11 mouse cellular contexts compared by ENCODE assay signal in the genomic region with DNA sequence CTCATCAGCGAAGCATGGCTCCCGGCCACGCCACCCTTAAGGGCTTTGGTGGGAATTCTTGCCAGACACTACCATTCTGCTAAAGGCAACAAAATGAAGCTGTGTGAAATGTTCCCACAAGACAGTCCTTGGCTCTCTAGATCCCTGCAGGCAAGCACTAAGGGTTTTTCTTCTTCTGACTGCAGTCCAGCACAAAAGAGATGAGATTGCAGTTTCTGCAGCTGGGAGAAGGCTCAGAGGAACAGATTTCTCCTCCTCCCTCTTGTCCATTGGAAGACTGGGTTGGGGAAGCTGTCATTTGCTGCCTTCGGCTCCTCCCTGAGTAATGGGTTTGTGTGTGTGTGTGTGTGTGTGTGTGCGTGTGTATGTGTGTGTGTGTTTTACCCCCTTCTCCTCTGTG.
DNase-seq lines count a peak whose midpoint lies in the region; ATAC-seq and TF ChIP-seq lines count a peak whose summit lies in the region.
"Had no signal": no experiment of that assay in that cellular context is flagged by ENCODE, and none has a peak within 500 bp of the region (broad histone marks: within the 10 kb centered on the region; RNA-seq: fewer than 3 reads in every experiment).

No protein-coding gene starts in this region.

- peak; percentile 36 for DNase-seq in gastrocnemius, adult 2 months
- DNase-seq in gastrocnemius, postnatal 4 days (ENCODE audit: low spot score in 2 of 2), result no peak
- DNase-seq in midbrain, embryonic 11.5 days (ENCODE audit: low spot score, missing footprints), result no peak
- peak; percentile 22 for DNase-seq in right cerebral cortex, postnatal 25 days
- no peak for DNase-seq in thymus, postnatal 10 days (ENCODE audit: low spot score in 2 of 2)
- DNase-seq: kidney, postnatal 4 days; lung, postnatal 14 days had no signal

- H3K4me1 ChIP-seq in midbrain, embryonic 16.5 days (ENCODE audit: control insufficient read depth, insufficient read depth, low read length), result peaks cover 3% of the 10 kb centered on the region; the same call in 1 of the 2 replicates
- no peaks in the 10 kb centered on the region for H3K4me1 ChIP-seq in midbrain, embryonic 11.5 days (ENCODE audit: control insufficient read depth, insufficient read depth, low read length)
- H3K4me1 ChIP-seq in heart, embryonic 15.5 days (replicated peaks), result no peaks in the 10 kb centered on the region

- H3K4me2 ChIP-seq in midbrain, embryonic 16.5 days (ENCODE audit: low read length), result no peak overlapping the region
- H3K4me2 ChIP-seq in midbrain, embryonic 11.5 days, result no peak overlapping the region
- no peak overlapping the region for H3K4me2 ChIP-seq in heart, embryonic 15.5 days

- H3K9ac ChIP-seq in midbrain, embryonic 16.5 days (ENCODE audit: low read depth, low read length), result no peak overlapping the region
- H3K9ac ChIP-seq in midbrain, embryonic 11.5 days (ENCODE audit: low read length), result no peak overlapping the region
- H3K9ac ChIP-seq in heart, embryonic 15.5 days, result no peak overlapping the region

- intact Hi-C loops in gastrocnemius, adult 2 months (cut with DNase I), result no loop called here

- no peaks in the 10 kb centered on the region for H3K9me3 ChIP-seq in midbrain, embryonic 16.5 days (replicated peaks; ENCODE audit: control insufficient read depth, low read length, poor library complexity, severe bottlenecking)
- no peaks in the 10 kb centered on the region for H3K9me3 ChIP-seq in midbrain, embryonic 11.5 days (ENCODE audit: control insufficient read depth, low read length)
- no peaks in the 10 kb centered on the region for H3K9me3 ChIP-seq in heart, embryonic 15.5 days (replicated peaks)

- H3K4me3 ChIP-seq in gastrocnemius, adult 2 months, result peak overlapping the region; percentile 1; the same call in 1 of the 2 replicates
- H3K4me3 ChIP-seq in midbrain, embryonic 16.5 days (ENCODE audit: low read depth, low read length), result no peak overlapping the region
- H3K4me3 ChIP-seq in midbrain, embryonic 11.5 days (ENCODE audit: low read depth, low read length), result no peak overlapping the region
- H3K4me3 ChIP-seq in heart, embryonic 15.5 days, result no peak overlapping the region

- WGBS in midbrain, embryonic 16.5 days, result 82% methylated on average over 5 of the region's 5 CpGs
- WGBS in midbrain, embryonic 11.5 days, result 91% methylated on average over 5 of the region's 5 CpGs
- WGBS in heart, embryonic 15.5 days, result 74% methylated on average over 5 of the region's 5 CpGs

- no peaks in the 10 kb centered on the region for H3K36me3 ChIP-seq in midbrain, embryonic 16.5 days (ENCODE audit: control insufficient read depth, insufficient read depth, low read length)
- no peaks in the 10 kb centered on the region for H3K36me3 ChIP-seq in midbrain, embryonic 11.5 days (ENCODE audit: control insufficient read depth, insufficient read depth, low read length)
- no peaks in the 10 kb centered on the region for H3K36me3 ChIP-seq in heart, embryonic 15.5 days

- TF ChIP-seq CTCF in gastrocnemius, adult 2 months (IDR thresholded peaks at IDR 0.05), result no peak

- no peak for ATAC-seq in midbrain, embryonic 16.5 days
- no peak for ATAC-seq in midbrain, embryonic 11.5 days (ENCODE audit: low FRiP score)
- ATAC-seq in heart, embryonic 15.5 days (replicated peaks; ENCODE audit: insufficient number of reproducible peaks, insufficient read depth, low FRiP score, low read depth), result no peak
- no peak for ATAC-seq in CD4-positive, CD25-positive, alpha-beta regulatory T cell, adult 4 months

- H3K27ac ChIP-seq in gastrocnemius, adult 2 months, result peak overlapping the region; percentile 74
- peak overlapping the region; percentile 26; the same call in 1 of the 2 replicates for H3K27ac ChIP-seq in midbrain, embryonic 16.5 days (ENCODE audit: low read length)
- no peak overlapping the region for H3K27ac ChIP-seq in midbrain, embryonic 11.5 days (ENCODE audit: low read depth, low read length)
- peak overlapping the region; percentile 16; the same call in 1 of the 2 replicates for H3K27ac ChIP-seq in heart, embryonic 15.5 days
- H3K27ac ChIP-seq: stomach, postnatal 0 days had no signal

- no peaks in the 10 kb centered on the region for H3K27me3 ChIP-seq in midbrain, embryonic 16.5 days (ENCODE audit: control insufficient read depth, insufficient read depth, low read depth, low read length)
- H3K27me3 ChIP-seq in midbrain, embryonic 11.5 days (ENCODE audit: control insufficient read depth, insufficient read depth, low read length), result no peaks in the 10 kb centered on the region
- no peaks in the 10 kb centered on the region for H3K27me3 ChIP-seq in heart, embryonic 15.5 days

Comparison
In these comparisons a context has a peak if more than half of its experiments do, and no peak if none do; other contexts are left out.
1. DNase-seq: peak in gastrocnemius, adult 2 months (single experiment) and right cerebral cortex, postnatal 25 days (single experiment); none in gastrocnemius, postnatal 4 days (0 of 2), midbrain, embryonic 11.5 days (single experiment) and thymus, postnatal 10 days (0 of 2).